Mouse (Mus musculus): ENCODE data around the gene BC048679.
"Not testable (repeated sequence)": the region's sequence is repeated elsewhere in the genome, so short reads cannot be mapped to it uniquely, and the experiment has no call there.

The BC048679 gene

DNA sequence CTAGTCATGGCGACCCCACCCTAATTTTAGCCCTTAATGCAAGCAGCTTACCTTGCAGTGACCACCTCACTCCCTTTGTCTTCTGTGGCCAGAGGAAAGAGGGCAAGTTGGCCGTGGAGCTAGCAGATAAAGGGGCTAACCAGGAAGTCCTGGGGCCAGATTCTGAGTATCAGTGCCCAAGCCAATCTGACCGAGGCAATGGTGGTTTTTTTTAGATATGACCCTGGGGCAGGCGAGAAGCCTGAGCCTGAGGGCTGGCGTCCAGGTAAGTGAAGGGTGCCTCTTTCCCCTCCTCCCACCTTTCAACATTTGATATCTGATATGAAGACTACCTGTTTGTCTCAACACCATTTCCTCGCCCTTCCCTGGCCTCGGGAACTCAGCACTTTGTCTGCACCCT is at the start of gene BC048679:
BC048679 (minus strand) TSS at position 101 of the 400 bp plus-strand sequence.
- DNase-seq = no peak

DNA sequence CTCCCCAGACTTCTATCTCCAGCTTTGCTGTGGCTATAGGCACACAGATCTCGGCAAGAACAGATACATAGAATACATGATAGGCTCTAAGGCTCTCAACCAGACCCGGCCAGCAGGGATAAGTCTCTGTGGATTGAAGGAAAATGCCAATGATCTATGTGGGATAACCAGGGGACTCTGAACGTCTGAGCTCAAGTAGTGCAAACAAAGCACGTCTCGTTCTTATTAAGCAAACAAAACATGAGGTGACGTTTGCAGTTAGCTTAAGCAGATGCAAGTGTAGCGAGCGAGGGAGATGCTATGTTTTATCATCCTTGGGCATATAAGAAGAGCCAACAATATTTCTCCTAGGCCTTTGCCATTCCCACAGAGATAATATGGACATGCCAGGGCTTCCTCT is 44.9 kb upstream of the BC048679 start:
- DNase-seq = no peak

DNA sequence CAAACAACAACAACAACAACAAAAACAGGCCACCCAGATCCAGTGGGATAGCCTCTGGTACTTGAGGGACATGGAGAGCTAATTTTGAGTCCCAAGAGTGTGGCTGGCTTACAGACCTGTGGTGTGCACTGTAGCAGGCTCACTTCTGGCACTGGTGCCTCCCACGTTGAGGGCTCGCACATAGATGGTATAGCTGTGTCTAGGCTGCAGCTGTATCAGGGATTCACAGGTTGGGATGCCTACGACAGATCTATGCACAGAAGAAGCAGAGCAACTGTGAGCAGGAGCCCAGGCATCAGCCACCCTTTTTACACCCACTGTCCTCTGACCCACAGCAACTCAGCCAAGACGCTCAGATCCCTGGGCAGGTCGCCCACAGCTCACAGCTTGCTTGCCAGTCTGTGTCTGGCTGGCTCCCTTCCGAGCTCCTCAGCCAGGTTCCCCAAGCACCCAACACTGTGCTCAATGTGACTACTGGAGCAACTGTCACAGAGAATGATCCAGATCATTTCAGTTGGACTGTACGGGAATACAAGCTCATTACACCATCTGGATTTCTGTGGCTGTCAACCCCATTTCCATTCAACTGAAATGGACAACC is 43.9 kb upstream of the BC048679 start:
- DNase-seq = peak; percentile 20

DNA sequence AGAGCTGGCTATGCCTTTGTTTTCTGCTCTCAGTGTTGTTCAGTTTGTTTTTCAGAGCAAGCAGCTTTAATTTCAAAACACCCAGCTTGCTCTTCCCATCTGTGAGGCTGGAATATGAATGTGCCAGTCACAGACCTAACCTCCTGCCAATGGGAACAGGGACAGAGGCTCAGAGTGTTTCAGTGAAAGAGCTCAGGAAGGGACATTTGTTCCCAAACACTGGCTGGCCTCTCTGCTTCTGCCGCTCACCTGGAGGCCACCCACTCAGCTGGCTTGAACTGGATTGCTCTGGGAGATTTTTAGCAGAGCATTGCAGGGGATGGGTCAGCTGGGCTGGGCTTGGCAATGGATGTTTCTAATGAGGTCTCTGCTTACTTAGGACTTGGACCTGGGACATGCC is 42.9 kb upstream of the BC048679 start:
- no peak for DNase-seq

DNA sequence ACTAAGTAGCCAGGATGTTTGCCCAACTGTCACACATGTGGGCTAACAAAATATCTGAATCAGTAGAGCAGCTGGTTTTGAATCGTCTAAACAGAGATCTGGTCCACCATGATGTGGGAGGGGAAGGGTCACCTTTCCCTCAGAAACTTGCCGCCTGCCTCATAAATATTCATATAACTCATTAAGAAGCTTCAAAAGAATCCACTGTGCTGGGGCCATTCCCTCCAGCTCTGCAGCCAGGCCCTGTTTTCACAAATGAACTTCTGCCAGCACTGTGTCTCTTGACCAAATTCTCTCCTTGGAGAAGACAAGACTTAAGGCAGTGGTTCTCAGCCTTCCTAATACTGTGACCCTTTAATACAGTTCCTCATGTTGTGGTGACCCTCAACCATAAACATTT is 41.5 kb upstream of the BC048679 start:
- DNase-seq = no peak

DNA sequence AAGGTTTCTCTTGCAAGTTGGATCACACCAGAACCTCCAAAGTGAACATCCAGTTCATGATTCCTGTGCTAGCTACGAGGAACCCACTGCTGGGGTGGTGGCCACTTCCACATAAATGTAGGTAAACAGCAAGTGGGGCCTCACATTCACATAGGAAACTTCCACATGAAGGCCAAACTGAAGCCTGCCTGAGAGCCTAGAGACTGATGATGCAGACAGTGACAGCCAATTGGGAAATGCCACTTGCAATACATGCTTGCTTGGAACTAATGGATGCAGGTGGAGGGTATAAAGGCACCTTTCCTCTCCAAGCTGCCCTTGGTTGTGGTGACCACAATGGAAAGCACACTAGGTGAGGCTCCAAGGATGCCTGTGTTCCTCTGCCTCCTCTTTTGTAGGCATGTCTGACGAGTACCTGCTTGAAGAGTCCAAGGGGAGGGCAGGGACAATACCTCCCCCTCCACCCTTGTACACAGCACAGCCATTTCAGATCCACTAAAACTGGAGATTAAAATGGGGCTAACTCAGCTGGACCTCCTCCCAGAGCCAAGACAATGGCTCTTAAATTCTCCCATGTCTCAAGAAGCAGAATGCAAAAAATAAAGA is 40.1 kb upstream of the BC048679 start:
- no peak for DNase-seq

DNA sequence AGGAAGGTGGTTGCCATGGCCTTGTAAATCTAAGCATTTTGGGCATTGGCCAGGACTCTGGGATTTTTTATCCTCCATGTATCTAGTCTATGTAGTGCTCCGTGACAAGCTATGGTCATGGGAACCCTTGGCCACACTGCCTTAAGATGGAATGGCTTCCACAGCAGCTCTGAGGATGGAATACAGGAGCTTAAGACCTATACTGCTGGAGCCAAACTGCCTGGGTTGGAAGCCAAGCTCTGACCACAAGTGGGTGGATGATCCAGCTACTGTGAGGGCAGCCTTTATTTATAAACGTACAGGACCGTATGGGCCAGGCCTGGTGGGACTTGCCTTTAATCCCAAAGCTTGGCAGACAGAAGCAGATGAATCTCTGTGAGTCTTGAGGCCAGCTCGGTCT is 38.4 kb upstream of the BC048679 start:
- DNase-seq = no peak

DNA sequence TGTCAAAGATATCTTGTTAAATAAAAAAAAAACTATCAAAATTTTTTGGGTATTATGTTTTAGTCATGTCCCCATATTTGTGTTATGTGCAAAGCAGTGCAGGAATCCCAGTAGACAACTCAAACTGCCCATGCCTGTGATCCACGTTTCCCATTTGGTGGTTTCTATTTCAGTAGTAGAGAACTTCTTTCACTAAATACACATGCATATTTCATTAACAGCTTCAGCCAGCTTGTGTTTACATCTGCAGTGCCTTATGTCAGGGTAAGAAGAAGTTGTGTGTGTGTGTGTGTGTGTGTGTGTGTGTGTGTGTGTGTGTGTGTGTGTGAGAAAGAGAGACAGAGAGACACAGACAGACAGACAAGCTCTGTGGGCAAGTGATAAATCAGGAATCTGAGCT is 33.4 kb upstream of the BC048679 start:
- DNase-seq = no peak

DNA sequence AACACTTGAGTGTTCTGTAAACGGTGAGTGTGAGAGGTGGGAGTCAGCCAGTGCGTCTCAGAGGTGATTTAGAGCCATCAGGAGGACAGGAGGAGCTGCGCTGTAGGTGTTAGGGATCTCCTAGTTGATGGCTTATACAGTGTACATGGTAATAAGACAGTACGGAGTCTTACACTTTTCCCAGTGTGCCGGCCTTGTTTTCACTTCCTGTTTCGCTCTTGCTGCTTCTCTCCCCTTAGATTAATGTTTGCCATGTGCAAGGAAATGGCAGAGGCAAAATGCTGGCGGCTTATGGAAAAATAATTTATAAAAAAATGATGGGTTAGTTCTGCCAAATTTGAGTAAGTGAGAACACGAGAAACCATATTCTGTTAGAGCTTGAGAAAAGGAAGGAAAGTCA is 30.8 kb upstream of the BC048679 start:
- DNase-seq = no peak

DNA sequence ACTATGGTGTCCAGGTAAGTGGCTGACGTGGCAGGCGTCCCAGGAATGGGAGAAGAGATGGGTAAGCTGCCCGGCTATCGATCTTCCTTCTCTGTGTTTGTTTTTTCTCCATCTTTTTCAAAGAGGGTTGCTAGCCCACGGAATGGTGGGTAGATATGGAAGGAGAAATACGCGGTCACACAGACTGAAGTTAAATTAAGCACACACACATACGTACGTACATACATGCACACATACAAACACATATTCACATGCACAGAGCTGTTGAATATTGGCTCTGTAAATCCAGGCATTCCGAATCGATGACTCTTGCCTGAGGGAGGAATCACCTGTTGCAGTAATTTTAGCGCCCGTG is 25.6 kb upstream of the BC048679 start:
- no peak for DNase-seq

DNA sequence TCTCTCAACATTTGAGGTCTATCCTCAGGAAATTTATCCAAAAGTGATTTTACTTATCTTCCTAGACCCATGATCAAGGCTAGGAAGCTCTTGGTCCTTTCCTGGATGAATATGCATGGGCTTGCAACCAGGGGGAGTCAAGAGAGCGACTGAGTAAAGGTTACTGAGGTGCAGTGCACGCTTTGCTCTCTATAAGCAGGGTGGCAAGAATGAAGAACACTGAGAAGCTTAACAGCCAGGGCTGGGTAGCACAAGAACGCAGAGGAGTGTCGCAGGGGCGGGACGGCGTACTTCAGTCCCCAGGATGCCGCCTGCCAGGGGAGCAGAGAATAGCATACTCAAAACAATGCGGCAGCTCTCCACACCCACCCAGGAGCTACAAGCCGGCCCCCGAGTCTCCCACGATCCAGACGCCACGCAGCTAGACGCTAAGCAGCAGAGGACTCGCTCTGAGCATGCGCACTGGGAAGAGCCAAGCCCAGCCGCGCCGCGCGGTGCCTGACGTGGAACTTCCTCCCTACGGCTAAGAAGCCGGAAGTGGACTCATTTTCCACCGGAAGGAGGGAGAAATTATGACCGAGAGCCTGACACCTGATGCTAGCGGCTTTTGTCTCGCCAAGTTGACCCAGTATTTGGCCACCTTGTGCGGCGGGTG is 25.1 kb upstream of the BC048679 start:
- peak; percentile 87 for DNase-seq

DNA sequence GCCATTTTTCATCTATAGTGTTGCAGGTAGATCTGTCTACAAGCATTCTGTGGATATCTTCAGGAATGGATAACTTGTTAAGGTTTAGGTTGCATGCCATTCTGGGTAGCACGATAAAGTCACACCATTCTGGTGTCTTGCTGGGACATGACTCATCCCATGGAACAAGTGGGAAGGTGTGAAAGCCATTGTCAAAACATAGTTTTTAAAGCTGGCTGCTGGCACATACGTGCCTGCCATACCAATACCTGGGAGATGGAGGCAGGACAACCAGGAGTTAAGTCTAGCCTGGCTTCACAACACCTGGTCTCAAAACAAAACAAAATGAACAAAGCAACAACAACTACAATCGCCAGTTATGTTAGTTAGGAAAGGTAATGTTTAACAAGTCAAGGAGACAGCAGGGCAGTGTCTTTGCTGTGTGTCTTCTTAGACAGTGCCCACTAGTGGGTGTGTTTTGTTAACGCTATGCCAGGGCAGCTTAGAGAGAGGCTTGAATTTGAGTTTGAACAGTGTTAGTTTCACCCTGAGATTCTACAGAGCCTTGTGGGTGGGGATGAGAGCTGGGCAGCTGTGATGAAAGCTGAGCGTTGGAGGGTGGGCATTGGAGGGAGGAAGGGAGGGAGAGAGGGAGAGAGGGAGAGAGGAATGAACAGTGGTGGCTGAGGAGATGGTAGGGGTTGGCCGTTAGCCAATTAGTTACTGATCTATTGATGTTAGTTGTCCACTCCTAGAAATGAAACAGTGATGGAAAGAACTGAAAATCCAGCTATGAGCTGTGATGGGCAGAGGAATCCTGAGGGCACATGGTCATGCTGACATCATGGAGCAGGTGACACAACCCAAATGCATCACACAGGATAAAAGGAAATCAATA is 18.3 kb upstream of the BC048679 start:
- DNase-seq = no peak

DNA sequence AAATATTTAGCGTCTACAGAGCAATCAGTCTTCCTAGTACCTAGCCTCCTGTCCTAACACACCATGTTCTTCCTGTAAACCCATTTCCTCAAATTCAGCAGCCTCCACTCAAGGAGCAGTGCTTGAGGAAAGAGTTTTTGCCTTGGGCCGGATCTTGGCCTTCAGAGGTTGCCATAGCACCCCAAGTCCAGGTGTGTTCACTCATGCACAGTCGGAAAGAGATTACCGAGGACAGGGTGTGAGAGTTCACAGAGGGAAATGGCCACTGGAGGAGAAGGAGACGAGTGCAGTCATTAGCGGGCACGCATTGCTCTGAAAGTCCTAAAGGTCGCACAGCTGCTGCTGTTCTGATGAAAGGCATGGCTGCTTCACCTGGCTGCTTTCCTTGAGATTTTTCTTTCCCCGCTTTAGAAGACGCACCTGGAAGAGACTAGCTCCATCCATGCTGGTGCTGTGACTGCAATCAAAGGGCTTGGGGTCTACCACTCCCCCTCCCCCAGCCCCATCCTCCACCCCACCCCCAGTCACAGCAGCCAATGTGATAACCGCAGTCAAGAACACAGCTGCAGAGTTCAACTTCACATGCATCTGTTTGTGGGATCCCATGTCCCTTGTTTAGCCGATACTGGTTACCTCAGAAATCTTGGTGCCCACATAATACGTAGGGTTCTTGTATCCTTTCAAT is 17.0 kb upstream of the BC048679 start:
- DNase-seq = no peak

DNA sequence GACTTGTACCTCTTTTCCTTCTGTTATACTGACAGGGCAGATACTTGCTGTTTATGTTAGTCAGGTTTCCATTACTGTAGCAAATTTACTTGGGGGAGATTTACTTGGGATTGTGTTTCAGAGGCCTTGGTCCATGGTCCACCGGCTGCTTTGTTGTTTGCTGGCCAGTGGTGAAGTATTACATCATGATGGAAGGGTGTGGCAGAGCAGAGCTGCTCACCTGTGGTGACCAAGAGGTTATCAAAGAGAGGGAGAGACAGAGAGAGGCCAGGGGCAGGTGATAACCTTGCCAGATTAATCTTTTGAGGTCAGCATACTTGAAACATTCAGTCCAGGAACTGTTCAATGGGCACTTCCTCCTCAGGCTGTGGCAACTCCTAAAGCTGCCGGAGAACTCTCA is 3.0 kb upstream of the BC048679 start:
- DNase-seq = no peak

DNA sequence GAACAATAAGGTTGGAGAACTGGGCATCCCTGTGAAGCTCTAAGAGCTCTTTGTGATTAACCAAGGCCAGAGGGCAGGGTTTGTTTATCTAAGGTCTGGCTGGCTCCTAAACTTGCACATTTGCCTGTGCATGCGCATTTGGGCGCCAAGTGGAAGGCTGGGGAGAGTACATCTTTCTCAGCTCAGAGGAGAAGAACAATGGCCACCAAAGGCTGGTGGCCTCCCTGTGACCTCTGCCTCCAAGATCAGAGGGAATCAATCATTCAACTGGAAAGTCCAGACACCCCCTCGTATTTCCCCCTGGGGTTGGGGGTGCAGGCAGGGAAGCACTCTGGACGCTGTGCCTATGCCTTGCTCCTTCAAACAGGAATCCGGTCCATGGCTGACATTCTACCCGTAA is 910 bp downstream of the BC048679 start:
- no peak for DNase-seq

DNA sequence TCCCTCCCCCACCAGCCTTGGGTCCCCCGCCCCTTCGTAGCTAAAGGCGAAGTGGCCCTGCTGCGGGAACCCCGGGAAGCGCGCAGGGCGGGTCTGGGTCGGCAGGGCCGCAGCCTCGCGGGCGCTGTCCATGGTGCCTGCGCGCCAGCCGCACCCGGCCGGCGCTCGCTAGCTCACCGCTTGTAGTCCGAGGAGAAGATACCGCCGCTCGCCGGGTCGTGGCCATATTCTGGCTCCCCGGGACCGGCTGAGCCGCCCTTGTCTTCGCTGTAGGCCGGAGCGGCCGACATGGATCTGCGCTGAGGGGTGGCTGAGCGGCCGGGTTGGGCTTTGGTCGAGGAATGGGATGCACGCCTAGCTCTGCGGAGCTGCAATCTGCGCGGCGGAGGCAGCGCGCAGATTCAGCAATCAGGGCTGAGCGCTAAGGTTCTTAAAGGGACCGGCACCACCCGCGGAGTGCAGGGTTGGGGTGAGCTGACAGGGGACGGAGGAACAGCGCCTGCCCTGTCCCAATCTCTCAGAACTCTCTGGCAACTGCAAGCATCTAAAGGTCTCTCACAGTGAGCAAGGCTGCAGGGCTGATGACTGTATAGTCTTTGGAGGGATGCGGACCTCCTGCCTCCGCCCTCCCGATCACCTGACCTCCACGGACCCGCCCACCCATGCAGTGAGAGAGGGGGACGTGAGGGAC is 4.6 kb downstream of the BC048679 start, which contains the start of gene Ap3b2:
Ap3b2 (minus strand) TSS at position 595 of the 691 bp plus-strand sequence.
- DNase-seq = peak; percentile 77

DNA sequence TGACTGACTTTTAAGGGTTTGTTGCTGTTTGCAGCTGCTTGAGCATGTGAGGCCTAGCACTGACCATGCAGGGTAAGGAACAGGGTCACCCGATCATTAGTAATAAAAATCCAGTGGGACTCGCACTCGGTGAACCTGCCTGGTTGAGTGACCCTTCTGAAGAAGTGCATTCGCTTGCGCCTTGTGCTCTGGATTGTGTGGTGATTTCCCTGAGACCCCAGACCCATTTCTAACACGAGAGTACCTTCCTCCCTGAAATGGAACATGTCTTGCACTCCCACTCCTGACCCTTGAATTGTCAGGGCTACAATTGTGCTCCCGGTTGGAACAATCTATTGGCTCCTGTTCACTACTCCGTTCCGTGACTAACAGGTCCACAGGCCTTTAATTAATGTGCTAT is 5.5 kb downstream of the BC048679 start:
- DNase-seq = no peak

DNA sequence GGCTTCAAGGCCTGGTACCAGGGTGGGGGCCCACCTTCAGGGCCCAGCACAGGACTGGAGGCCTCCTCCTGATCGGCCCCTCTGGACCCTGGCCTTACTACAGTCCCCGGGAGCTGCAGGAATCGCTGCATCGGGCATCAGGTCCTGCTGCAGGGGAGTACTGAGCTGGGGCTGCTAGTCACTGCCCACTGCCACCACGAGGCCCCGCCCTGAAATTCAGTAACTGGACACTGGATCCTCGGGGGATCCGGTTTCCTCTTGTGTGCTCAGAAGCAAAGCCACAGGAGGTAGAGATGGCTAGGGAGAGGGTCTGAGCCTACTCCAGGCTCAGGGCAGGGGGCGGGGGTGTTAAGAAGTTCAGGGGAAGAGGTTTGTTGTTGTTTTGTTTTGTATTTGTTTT is 8.4 kb downstream of the BC048679 start:
- DNase-seq = no peak

DNA sequence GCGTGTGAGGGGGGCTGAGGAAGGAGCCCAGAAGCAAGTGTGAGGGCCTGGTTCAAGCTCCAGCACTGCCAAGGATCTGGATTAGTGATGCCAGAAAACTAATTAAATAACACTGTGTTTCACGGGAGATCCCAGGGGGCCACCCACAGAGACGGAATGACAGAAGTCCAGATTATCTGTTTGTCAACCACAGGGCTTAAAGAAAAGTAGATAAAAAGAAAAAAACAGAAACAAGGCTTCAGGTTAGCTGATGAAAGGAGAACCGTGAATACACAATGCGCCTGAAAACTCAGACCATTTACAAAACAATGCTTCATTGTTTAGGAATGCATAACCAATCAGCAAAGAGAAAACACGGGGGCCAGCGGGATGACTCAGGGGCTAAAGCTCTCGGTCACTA is 17.3 kb downstream of the BC048679 start:
- DNase-seq = no peak

DNA sequence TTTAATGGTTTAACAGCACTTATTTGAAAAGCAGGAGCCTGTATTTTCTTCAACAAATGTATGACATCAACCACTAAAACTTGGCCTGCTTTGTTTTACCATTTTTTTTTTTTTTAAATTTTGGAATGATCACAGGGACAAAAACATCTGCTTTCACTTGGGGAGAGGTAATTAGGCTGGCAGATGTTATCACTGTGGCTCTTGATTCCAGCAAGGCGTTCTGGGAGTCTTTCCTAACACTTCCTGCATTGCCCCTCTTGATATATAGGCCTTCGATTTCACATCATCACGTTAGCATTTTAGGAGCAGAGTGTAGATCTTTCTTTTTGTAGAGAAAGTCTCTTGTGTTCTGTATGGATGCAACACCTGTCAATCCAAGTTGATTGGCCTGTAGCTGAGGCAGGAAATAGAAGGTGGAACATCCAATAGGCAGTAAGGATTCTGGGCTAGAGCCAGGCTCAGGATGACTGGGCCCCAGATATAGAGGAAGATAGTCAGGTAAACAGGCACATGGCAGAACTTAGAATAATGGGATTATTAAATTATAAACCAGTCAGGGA is 18.5 kb downstream of the BC048679 start:
- DNase-seq = no peak

DNA sequence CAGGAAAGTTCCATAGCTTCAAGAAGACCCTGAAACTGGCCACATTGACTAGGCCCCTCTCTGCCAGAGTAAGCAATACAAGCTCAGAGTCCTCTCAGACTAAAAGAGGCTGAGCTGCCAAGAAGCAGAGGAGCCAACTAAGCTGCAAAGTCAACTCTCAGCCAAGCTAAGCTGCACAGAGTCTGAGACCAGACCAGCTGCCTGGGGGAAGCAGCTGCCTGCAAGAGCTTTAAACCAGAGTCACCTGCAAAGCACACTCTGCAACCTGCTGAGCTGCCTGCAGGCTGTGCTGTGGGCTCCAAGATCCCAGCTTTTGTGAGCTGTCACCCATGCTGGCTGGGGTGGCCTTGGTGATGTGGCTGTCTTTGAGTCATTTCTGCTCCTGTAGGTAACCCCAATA is 19.8 kb downstream of the BC048679 start:
- DNase-seq = not testable (repeated sequence)

DNA sequence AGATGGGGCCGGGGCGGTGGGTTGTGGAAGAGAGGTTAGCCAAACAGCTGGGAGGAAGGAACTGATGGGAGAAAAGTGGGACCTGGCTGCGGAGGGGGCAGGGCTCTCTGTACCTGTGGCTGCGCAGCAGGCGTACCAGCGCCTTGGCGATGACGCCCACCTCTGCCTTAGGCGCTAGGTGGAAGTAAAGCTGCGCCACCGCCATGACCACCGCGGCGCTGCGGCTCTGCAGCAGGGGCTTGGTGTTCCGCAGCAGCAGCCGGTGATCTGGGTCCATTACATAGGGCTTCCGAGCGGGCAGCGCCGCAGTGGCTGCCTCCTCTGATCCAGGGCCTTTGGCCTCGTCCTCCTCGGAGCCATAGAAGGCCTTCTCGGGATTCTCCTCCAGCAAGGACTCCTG is 21.2 kb downstream of the BC048679 start:
- no peak for DNase-seq

Measured in cerebellum, adult 11 months (tissue).